Mouse (Mus musculus): ENCODE data around the gene Ube2m. TPM values are rescaled to one million over a fixed set of nuclear protein-coding genes. Genes with fewer than 3 reads are reported as not detected.
"Not testable (repeated sequence)": the region's sequence is repeated elsewhere in the genome, so short reads cannot be mapped to it uniquely, and the experiment has no call there.

Gene Ube2m
- polyA plus RNA-seq (2016; fragmentation: Nextera tagmentation; extraction: Ambion mirVana) = 173 and 180 TPM in 2 replicates

DNA sequence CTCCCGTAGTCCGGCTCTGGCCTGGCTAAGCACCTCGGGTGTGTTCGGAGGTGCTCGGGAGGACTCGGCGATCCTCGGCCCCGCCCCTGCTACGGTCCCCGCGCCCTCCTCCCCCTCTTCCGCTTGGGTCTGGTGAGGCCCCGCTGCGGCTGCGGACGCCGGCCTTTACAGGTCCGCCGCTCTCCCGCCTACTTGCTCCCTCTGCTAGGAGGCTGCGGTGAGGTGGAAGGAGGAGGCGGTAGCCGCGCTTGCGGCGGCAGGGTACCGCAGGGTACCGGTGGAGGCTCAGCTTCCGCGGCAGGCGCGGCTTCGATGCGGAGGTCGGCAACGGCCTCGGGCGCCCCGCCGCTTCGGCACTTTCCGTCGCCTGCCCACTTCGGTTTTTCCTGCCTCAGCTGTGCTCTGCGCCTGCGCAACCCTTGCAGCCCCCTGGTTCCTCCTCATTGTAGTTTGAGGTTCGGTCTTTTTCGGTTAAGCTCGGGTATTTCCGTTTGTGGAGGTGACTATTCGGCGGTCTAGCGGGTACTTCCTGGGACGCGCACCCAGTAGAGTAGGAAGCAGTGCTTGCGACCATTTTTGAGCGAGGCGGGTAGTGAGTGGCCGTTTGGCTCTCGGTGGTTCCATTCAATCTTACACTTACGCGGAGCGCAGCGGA is at the start of gene Ube2m:
Gene Ube2m, minus strand, starts transcription at position 375 of the 655 bp plus-strand sequence.
- H3K9me3 ChIP-seq (replicated peaks) = no peaks in the 10 kb centered on the region
- peaks cover 20% of the 10 kb centered on the region for H3K36me3 ChIP-seq
- H3K4me2 ChIP-seq (replicated peaks) = peak within 1 kb of the TSS; percentile 91
- H3K4me1 ChIP-seq = peaks cover 36% of the 10 kb centered on the region
- WGBS = under 1% methylated on average over 64 of the region's 65 CpGs
- peak within 1 kb of the TSS; percentile 100 for H3K27ac ChIP-seq
- H3K27me3 ChIP-seq = peaks cover 25% of the 10 kb centered on the region
- ATAC-seq (ENCODE audit: low FRiP score) = peak; percentile 92
- peak within 1 kb of the TSS; percentile 78 for H3K4me3 ChIP-seq
- H3K9ac ChIP-seq = peak within 1 kb of the TSS; percentile 98

DNA sequence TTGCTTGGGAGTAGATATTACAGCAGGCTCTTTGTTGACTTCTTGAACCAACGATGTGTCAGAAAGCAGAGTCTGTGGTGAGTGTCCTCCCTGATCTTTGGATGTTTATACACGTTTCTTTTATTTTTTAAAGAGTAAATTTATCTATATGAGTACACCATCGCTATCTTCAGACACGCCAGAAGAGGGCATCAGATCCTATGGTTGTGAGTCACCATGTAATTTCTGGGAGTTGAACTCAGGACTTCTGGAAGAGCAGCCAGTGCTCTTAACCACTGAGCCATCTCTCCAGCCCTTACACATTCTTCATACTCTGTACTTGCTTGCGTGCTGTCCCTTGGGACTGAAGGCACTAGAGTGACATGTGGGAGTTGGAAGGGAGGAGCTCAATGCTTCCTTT is 34.2 kb upstream of the Ube2m start:
- no peak overlapping the region for H3K4me3 ChIP-seq
- H3K4me2 ChIP-seq (replicated peaks) = no peak overlapping the region

DNA sequence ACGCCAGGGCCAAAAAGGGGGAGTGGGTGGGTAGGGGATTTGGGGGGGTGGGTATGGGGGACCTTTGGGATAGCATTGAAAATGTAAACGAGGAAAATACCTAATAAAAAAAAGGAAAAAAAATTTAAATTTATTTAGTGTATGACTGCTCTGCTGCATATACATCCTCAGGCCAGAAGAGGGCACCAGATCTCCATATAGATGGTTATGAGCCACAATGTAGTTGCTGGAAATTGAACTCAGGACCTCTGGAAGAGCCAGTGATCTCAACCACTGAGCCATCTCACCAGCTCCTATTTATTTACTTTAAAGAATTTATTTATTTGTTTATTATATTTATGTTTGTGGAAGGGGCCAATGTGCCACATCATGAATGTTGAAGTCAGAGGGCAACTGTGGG is 25.3 kb upstream of the Ube2m start:
- 60% methylated on average over 2 of the region's 2 CpGs for WGBS
- not testable (repeated sequence) for H3K4me3 ChIP-seq; ATAC-seq (ENCODE audit: low FRiP score); H3K27ac ChIP-seq; H3K36me3 ChIP-seq; H3K27me3 ChIP-seq; H3K9me3 ChIP-seq (replicated peaks); H3K4me2 ChIP-seq (replicated peaks); H3K9ac ChIP-seq; H3K4me1 ChIP-seq

More for the DNA sequence above, 34.2 kb upstream of the Ube2m start:
- H3K9ac ChIP-seq = no peak overlapping the region
- WGBS = 54% methylated on average over 5 of the region's 5 CpGs
- H3K27ac ChIP-seq = no peak overlapping the region
- H3K9me3 ChIP-seq (replicated peaks) = no peaks in the 10 kb centered on the region
- H3K36me3 ChIP-seq = no peaks in the 10 kb centered on the region
- no peak for ATAC-seq (ENCODE audit: low FRiP score)
- H3K4me1 ChIP-seq = no peaks in the 10 kb centered on the region
- no peaks in the 10 kb centered on the region for H3K27me3 ChIP-seq

DNA sequence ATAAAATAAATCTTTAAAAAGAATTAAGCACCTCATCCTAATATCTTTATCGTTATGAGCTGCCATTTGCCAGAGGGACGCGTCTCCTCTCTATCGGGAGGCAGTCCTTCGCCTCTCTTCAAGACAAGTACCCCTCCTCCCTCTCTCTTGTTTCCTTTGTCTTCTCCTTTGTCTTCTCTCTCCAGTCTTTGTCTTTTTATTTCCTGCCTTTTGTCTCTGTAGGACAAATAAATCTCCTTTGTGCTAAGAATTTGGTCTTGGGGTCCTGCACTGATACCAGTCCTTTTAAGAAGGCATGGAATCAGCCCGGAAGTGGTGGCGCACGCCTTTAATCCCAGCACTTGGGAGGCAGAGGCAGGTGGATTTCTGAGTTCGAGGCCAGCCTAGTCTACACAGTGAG is 21.5 kb upstream of the Ube2m start:
- ATAC-seq (ENCODE audit: low FRiP score) = no peak

DNA sequence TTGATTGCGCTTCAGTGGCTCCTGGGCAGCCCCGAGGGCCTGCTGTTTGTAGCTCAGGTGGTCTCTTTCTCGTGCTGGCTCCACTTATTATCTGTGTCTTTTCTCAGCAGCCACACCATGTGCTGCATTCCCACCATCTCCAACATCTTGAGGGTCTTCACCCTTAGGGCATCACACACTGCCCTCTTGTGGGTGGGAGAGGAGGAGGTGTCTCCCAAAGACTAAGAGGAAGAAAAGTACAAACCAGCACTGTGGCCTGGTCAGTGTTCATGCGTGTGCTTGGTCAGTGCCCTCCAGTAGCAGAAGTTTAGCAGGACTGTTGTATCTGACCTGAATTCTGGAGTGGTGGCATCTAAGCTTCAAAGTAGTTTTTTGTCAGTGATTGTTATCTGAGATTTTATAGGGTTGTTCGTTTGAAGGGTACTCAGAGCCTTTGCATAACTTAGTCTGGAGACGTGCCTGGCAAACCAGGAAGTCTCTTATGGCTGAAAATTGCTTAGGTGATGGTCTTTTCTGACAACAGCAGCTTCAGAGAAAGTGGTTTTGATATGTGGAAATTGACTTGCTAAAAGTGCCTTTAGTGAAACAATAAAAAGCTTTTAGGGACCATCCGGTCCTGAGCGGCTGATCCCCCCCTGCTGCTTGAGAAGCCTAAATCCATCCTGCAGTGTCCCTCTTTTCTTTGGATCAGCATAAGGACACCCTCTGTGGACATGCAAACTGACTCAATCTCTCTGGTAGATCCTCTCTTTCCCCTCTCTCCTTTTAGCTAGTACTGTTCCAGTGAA is 19.0 kb upstream of the Ube2m start:
- no peak overlapping the region for H3K27ac ChIP-seq
- no peaks in the 10 kb centered on the region for H3K36me3 ChIP-seq
- no peak overlapping the region for H3K4me3 ChIP-seq
- no peak overlapping the region for H3K9ac ChIP-seq
- 61% methylated on average over 8 of the region's 8 CpGs for WGBS
- H3K4me2 ChIP-seq (replicated peaks) = no peak overlapping the region
- H3K4me1 ChIP-seq = peaks cover 6% of the 10 kb centered on the region; the same call in 1 of the 2 replicates
- ATAC-seq (ENCODE audit: low FRiP score) = no peak
- no peaks in the 10 kb centered on the region for H3K9me3 ChIP-seq (replicated peaks)
- H3K27me3 ChIP-seq = no peaks in the 10 kb centered on the region

More for the DNA sequence above, 21.5 kb upstream of the Ube2m start:
- Histone ChIP-seq H3K27ac (no peak overlapping the region), H3K4me3 (no peak overlapping the region), H3K9me3 (replicated peaks) (no peaks in the 10 kb centered on the region), H3K9ac (no peak overlapping the region), H3K27me3 (no peaks in the 10 kb centered on the region), H3K4me1 (no peaks in the 10 kb centered on the region), H3K36me3 (no peaks in the 10 kb centered on the region), H3K4me2 (replicated peaks) (no peak overlapping the region)
- 85% methylated on average over 9 of the region's 9 CpGs for whole genome bisulfite sequencing

DNA sequence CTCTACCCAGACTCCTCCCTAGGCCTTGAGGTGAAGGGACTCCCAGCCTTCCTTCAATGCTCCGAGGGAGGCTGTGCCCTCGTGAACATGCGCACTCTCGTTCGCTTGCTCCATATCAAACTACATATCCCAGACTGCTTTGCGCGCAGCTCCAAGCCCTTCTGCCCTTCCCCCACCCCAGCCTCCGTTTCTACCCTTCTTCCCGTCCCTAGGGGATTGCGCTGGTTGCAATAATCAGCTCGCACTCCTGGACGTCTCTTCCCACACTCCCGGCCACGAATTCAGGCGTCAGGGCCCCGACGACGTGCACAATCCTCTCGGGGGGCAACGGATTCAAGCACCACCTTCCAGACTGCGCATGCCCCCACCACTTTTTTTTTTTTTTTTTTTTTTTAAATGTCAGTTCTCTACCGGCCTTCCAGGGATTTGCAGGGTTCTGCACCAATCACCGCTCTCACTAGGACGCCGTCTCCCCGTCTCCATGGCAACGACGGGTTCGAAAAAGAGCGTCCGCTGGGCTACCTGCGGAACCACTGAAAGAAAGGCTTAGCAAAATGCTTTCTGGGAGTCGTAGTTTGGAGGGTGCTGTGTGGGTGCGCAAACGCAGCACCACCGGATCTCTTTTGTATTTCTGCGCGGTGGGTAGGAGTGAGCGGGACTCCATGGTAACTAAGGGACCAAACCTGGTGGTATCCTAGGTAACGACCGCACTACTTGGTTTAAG is 16.4 kb upstream of the Ube2m start, which contains the start of gene Mzf1:
Gene Mzf1, minus strand, starts transcription at position 478 of the 724 bp plus-strand sequence.
- Histone ChIP-seq H3K36me3 (no peaks in the 10 kb centered on the region), H3K9ac (peak within 1 kb of the TSS; percentile 63), H3K4me2 (replicated peaks) (peak within 1 kb of the TSS; percentile 47), H3K27ac (peak within 1 kb of the TSS; percentile 94), H3K9me3 (replicated peaks) (no peaks in the 10 kb centered on the region), H3K27me3 (no peaks in the 10 kb centered on the region), H3K4me3 (peak within 1 kb of the TSS; percentile 55), H3K4me1 (peaks cover 6% of the 10 kb centered on the region; the same call in 1 of the 2 replicates)
- ATAC-seq (ENCODE audit: low FRiP score) = peak; percentile 94
- WGBS = under 1% methylated on average over 41 of the region's 41 CpGs

DNA sequence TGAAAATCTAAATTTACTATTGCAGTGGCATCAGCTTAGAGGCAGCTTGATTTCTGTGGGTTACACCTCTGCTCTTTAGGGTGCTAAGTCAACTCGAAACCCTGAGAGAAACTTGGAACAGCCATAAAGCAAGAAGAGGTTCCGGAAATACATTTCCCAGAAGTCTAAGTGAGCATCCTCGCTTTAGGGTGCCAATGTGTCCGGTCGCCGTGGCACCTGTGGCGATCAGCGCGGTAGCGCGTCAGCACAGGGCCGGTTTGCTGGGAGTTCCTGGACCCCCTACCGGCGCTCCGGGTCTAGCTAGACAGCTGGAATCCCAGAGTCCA is 15.8 kb upstream of the Ube2m start:
- H3K4me3 ChIP-seq = peak overlapping the region; percentile 55
- peak overlapping the region; percentile 94 for H3K27ac ChIP-seq
- no peak for ATAC-seq (ENCODE audit: low FRiP score)
- H3K9me3 ChIP-seq (replicated peaks) = no peaks in the 10 kb centered on the region
- WGBS = 2% methylated on average over 15 of the region's 15 CpGs
- no peaks in the 10 kb centered on the region for H3K27me3 ChIP-seq
- H3K4me2 ChIP-seq (replicated peaks) = peak overlapping the region; percentile 47
- peaks cover 6% of the 10 kb centered on the region; the same call in 1 of the 2 replicates for H3K4me1 ChIP-seq
- H3K9ac ChIP-seq = peak overlapping the region; percentile 63
- no peaks in the 10 kb centered on the region for H3K36me3 ChIP-seq

DNA sequence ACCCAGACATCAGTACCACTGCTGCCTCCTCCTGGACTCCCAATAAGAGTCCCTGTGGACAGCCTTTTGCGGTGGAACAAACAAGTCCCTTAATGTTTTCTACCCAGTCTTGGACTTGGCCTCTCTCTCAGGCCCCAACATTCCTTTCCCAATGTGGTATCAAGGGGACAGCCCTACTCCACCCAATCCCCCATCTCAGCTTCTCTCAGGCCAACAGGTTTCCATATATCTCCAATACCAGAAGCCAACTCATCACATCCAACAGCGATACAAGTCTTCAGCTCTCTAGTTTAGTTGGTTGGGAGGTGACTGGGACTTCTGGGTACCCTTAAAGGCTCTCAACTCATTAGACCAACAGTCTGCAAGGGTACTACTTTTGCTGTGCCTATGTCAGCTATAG is 15.4 kb upstream of the Ube2m start:
- Histone ChIP-seq H3K4me2 (replicated peaks) (peak overlapping the region; percentile 47), H3K4me1 (peaks cover 6% of the 10 kb centered on the region; the same call in 1 of the 2 replicates), H3K4me3 (peak overlapping the region; percentile 55; the same call in 1 of the 2 replicates), H3K36me3 (no peaks in the 10 kb centered on the region), H3K9ac (peak overlapping the region; percentile 63; the same call in 1 of the 2 replicates), H3K27ac (0 out of 2 replicates have a peak overlapping the region, but pooled peaks have one; percentile 94), H3K9me3 (replicated peaks) (no peaks in the 10 kb centered on the region), H3K27me3 (no peaks in the 10 kb centered on the region)
- ATAC-seq (ENCODE audit: low FRiP score) = no peak
- WGBS = 89% methylated on average over 2 of the region's 2 CpGs

DNA sequence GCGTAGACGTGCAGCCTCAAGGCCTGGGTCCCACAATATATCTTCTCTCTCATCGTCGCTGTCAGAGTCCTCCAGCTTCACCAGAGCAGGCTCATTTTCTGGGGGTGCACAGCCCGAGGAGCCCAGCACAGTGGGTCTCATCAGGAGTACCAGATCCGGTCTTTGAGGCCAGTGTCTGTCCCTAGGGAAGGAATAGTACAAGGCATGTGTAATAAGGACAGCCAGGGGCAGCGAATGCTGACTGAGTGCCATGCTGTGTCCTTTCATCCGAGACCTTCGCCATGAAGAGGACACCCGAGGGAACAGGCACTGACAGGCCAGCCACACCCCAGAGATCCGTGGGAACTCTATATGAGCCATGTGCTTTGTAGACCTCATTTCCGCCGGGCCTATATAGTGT is 14.9 kb upstream of the Ube2m start:
- WGBS = 87% methylated on average over 13 of the region's 13 CpGs
- no peak for ATAC-seq (ENCODE audit: low FRiP score)

DNA sequence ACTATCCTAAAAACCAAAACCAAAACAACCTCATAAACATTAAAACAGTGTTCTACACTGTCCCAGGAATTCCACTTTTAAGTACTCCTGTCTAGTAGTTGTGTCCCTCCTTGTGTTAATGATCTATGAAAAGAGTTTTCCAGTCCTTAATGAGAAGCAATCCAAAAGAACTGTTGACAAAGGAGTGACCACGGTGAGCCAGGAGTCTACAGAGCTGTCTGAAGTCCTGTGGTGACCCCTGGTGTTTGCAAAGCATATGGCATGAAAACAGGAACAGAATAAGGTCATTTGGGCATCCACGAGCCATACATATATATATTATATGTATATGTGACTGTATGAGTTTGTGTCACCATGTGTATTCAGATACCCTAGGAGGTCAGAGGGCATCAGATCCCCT is 8.0 kb upstream of the Ube2m start:
- WGBS = 8% methylated on average over 2 of the region's 2 CpGs
- H3K36me3 ChIP-seq = no peaks in the 10 kb centered on the region
- ATAC-seq (ENCODE audit: low FRiP score) = peak; percentile 49; the same call in 1 of the 2 replicates
- H3K27me3 ChIP-seq = peaks cover 47% of the 10 kb centered on the region
- H3K4me1 ChIP-seq = peaks cover 12% of the 10 kb centered on the region
- H3K4me2 ChIP-seq (replicated peaks) = no peak overlapping the region
- no peak overlapping the region for H3K27ac ChIP-seq
- H3K4me3 ChIP-seq = no peak overlapping the region
- no peak overlapping the region for H3K9ac ChIP-seq
- H3K9me3 ChIP-seq (replicated peaks) = no peaks in the 10 kb centered on the region

More for the DNA sequence above, 14.9 kb upstream of the Ube2m start:
- Histone ChIP-seq H3K9ac (no peak overlapping the region), H3K4me2 (replicated peaks) (no peak overlapping the region), H3K36me3 (no peaks in the 10 kb centered on the region), H3K27ac (no peak overlapping the region), H3K4me3 (no peak overlapping the region), H3K9me3 (replicated peaks) (no peaks in the 10 kb centered on the region), H3K4me1 (peaks cover 6% of the 10 kb centered on the region; the same call in 1 of the 2 replicates), H3K27me3 (no peaks in the 10 kb centered on the region)

DNA sequence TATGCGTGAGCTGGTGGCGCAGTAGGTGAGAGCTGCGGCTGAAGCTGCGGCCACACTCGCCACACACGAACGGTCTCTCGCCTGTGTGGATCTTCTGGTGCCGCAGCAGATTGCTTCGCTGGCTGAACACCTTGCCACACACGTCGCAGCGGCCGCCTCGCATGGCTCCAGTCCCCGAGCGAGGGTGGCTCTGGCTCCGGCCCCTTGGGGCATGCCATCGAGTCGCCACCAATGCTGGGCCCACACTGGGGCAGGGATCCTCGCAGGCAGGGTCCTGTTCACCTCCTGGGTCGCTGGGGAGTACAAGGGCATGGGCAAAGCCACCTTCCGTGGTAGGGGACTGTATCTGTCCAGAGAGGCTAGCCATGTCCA is 6.2 kb upstream of the Ube2m start:
- 0 out of 2 replicates have a peak overlapping the region, but pooled peaks have one; percentile 23 for H3K27ac ChIP-seq
- peaks cover 53% of the 10 kb centered on the region for H3K27me3 ChIP-seq

More for the DNA sequence above, 6.2 kb upstream of the Ube2m start:
- Histone ChIP-seq H3K4me3 (peak overlapping the region; percentile 46), H3K36me3 (no peaks in the 10 kb centered on the region), H3K4me2 (replicated peaks) (peak overlapping the region; percentile 85), H3K9ac (peak overlapping the region; percentile 68), H3K4me1 (peaks cover 13% of the 10 kb centered on the region), H3K9me3 (replicated peaks) (no peaks in the 10 kb centered on the region)
- 3% methylated on average over 23 of the region's 23 CpGs for WGBS
- ATAC-seq (ENCODE audit: low FRiP score) = peak; percentile 30

Data from hindbrain, embryonic 12.5 days (tissue).